Mouse (Mus musculus) megakaryocyte, embryonic 14.5 days (primary cell): ENCODE results near the gene Nrip2.

Experiments
- FLI1 ChIP-seq: IDR thresholded peaks from 2 replicates; pipeline ENCODE4 v1.6.1; 2012; ENCODE audit warnings: low read length, inconsistent platforms, mixed read lengths
- GATA1 ChIP-seq: IDR thresholded peaks from 3 replicates; pipeline ENCODE4 v1.6.1; 2012; ENCODE audit warnings: mixed read lengths, low read length, inconsistent platforms, borderline replicate concordance

GRCm38 (mm10) chr6:128438871-128439341 is 39.8 kb downstream of the Nrip2 start:
- TF ChIP-seq GATA1: no peak
- no peak for TF ChIP-seq FLI1
